Mouse (Mus musculus) neural tube, embryonic 11.5 days (tissue): Measurements from ENCODE around the gene Tmcc1. TPM values are rescaled to one million over a fixed set of nuclear protein-coding genes. Genes with fewer than 3 reads are reported as not detected.

Experiments used
- ATAC-seq: fragments of 200-750 bp; cut with Nextera tagmentation; 2 replicates; pipeline ENCODE4 v1.8.0; 2017; ENCODE audit warnings: moderate number of reproducible peaks, mild to moderate bottlenecking, moderate TSS enrichment, moderate library complexity; ENCODE audit not compliant: insufficient read depth, low FRiP score, low TSS enrichment
- DNase-seq: peaks from one replicate; pipeline ENCODE4 v3.0.0-alpha.2; 2015; ENCODE audit warnings: low spot score
- H3K27ac ChIP-seq: fragments of 300-500 bp; sonication (generic); 2 replicates; pipeline ENCODE4 v1.5.1; 2014; ENCODE audit warnings: low read depth, mild to moderate bottlenecking, low read length
- H3K27me3 ChIP-seq: fragments of 300-500 bp; sonication (generic); 2 replicates; pipeline ENCODE4 v1.6.1; 2014; ENCODE audit warnings: mild to moderate bottlenecking, low read length, mixed read lengths; ENCODE audit not compliant: control insufficient read depth, insufficient read depth
- H3K36me3 ChIP-seq: fragments of 300-500 bp; sonication (generic); 2 replicates; pipeline ENCODE4 v1.6.1; 2014; ENCODE audit warnings: mild to moderate bottlenecking, low read length, moderate library complexity, mixed read lengths; ENCODE audit not compliant: control insufficient read depth, insufficient read depth
- H3K4me1 ChIP-seq: fragments of 300-500 bp; sonication (generic); 2 replicates; pipeline ENCODE4 v1.6.1; 2014; ENCODE audit warnings: low read length, mixed read lengths; ENCODE audit not compliant: control insufficient read depth, insufficient read depth
- H3K4me2 ChIP-seq: fragments of 300-500 bp; sonication (generic); 2 replicates; pipeline ENCODE4 v1.6.1; 2014; ENCODE audit warnings: low read depth, mild to moderate bottlenecking, moderate library complexity
- H3K4me3 ChIP-seq: fragments of 300-500 bp; sonication (generic); 2 replicates; pipeline ENCODE4 v1.5.1; 2014; ENCODE audit warnings: low read depth, low read length
- H3K9ac ChIP-seq: fragments of 300-500 bp; sonication (generic); 2 replicates; pipeline ENCODE4 v1.6.1; 2014; ENCODE audit warnings: mild to moderate bottlenecking, low read length
- H3K9me3 ChIP-seq: fragments of 300-500 bp; sonication (generic); 2 replicates; pipeline ENCODE4 v1.6.1; 2016; ENCODE audit warnings: low read length; ENCODE audit not compliant: control insufficient read depth
- WGBS: fragments of 180-500 bp; shearing (Covaris S2); extraction: QIAGEN DNeasy Blood & Tissue Kit; methylation state at CpG from one replicate; pipeline ENCODE4 v1.1.7; 2014; 5-methylcytosine and 5-hydroxymethylcytosine counted together
- polyA plus RNA-seq: library from polyadenylated mRNA; unstranded; fragments of >200 nt; fragmentation: Nextera tagmentation; extraction: Ambion mirVana; gene quantifications from 2 replicates; pipeline ENCODE4 v1.2.1, GENCODE M21; 2014

Tmcc1 gene
- polyA plus RNA-seq, 1 experiment from 2014 or later = 19.8 TPM

DNA sequence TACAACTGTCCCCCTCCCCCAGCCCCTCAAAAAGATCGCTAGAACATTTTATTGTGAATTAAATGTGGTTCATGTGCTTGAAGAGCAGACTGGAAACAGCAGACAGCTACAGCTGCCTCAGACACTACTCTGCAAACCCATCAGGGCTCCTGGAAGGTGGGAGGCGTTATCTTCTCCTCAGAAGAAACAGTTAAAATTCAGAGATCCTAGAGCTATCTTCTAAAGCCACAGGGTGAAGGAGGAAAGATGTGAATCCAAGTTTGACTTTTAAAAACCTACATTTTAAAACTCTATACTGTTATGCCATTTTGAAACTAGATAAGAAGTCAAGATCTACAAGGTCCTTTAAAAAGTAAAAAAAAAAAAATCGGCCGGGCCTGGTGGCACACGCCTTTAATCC, 162.2 kb downstream of the Tmcc1 start:
- no peak for ATAC-seq
- H3K36me3 ChIP-seq = no peaks in the 10 kb centered on the region
- no peaks in the 10 kb centered on the region for H3K27me3 ChIP-seq
- WGBS = 92% methylated on average over 5 of the region's 5 CpGs
- H3K9me3 ChIP-seq = no peaks in the 10 kb centered on the region
- no peak overlapping the region for H3K4me2 ChIP-seq
- H3K27ac ChIP-seq = no peak overlapping the region
- no peak overlapping the region for H3K4me3 ChIP-seq
- H3K4me1 ChIP-seq = no peaks in the 10 kb centered on the region
- DNase-seq = no peak
- H3K9ac ChIP-seq = no peak overlapping the region

DNA sequence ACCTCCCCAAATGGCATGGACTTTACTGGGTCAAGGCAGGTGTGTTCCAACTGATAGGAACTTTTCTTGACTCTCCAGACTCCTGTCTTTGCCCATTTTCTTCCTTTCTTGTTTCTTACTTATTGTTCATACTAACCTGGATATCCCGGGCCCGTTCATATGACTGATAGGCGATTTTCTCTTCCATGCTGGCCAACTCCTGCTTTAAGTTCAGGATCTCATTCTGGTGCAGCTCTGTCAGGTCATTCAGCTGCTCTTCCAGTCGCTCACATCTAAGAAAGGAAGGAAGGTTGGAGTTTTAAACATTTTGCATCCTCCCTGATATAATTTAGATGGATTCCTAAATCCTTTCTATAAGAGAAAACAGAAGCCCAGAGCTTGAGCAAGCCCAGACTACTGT, 168.6 kb downstream of the Tmcc1 start:
- H3K9me3 ChIP-seq = peaks cover 10% of the 10 kb centered on the region
- H3K27ac ChIP-seq = no peak overlapping the region
- H3K27me3 ChIP-seq = no peaks in the 10 kb centered on the region
- DNase-seq = no peak
- no peak overlapping the region for H3K4me3 ChIP-seq
- H3K4me2 ChIP-seq = no peak overlapping the region
- ATAC-seq = no peak
- H3K9ac ChIP-seq = no peak overlapping the region
- H3K36me3 ChIP-seq = no peaks in the 10 kb centered on the region
- WGBS = 89% methylated on average over 4 of the region's 4 CpGs
- no peaks in the 10 kb centered on the region for H3K4me1 ChIP-seq

DNA sequence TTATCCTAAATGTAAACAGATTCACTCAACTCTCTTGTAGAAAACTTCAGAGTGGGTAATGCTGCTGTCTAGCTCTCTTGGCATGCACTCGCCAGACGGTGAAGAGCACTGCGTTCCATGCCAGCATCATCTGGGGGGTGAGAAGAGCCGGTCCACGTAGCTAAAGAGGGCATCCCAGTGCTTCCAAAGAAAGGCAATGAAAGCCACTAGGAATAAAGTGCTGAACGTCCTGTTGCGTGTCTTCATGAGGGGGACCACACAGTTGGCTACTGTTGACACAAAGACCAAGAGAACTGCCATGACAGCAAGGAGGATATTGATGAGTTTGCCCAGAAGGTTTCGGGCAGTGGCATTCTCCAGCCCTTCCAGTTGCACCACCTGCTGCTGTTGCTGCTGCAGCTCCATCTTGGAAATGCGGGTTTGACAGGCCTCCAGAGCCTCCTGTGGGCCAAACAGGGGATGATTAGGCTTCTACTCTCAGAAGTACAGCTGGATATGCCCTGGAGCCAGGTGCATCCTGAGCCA, 171.3 kb downstream of the Tmcc1 start:
- Histone ChIP-seq H3K9ac (no peak overlapping the region), H3K4me3 (no peak overlapping the region), H3K27ac (no peak overlapping the region), H3K36me3 (no peaks in the 10 kb centered on the region), H3K4me1 (no peaks in the 10 kb centered on the region), H3K9me3 (peaks cover 10% of the 10 kb centered on the region), H3K27me3 (no peaks in the 10 kb centered on the region), H3K4me2 (no peak overlapping the region)
- WGBS = 89% methylated on average over 9 of the region's 9 CpGs
- ATAC-seq = no peak
- peak; percentile 26 for DNase-seq

DNA sequence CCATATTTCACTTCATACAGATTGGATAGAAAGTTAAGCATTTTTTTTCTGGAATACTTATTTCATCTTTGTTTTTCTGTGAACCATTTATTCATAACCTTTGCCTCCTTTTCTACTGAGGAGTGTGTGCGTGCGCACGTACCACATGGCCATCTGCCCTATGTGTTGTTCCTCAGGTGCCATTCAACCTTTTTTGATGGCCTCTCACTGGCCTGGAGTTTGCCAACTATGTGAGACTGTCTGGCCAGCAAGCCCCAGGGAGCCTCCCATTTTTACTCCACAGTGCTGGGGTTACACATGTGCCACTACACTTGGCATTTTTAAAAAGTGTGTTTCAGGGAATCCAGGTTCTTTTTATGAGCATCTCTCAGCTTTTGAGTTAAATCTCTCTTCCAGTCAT, 177.4 kb downstream of the Tmcc1 start:
- Histone ChIP-seq H3K4me3 (no peak overlapping the region), H3K9ac (no peak overlapping the region), H3K9me3 (no peaks in the 10 kb centered on the region), H3K27ac (no peak overlapping the region), H3K27me3 (no peaks in the 10 kb centered on the region), H3K36me3 (no peaks in the 10 kb centered on the region), H3K4me1 (no peaks in the 10 kb centered on the region), H3K4me2 (no peak overlapping the region)
- WGBS = 93% methylated on average over 3 of the region's 3 CpGs
- no peak for DNase-seq
- ATAC-seq = no peak

DNA sequence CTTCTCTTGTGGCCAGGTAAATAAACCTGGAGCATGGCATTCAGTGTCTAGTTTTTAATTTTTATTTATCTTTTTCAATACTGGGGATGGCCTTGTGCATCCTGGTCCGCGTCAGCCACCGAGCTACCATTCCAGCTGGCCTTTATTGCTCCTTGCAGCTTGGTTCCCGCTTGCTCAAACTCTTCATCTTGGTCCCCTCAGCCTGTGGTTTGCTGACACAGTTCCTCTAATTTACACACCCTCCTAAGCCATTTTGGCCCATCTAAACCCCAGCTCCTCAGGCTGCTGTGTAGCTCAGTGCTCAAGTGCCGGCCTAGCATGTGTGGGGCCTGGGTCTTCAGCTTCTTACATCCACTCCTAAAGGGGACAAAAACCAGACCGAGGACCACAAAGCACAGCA, 179.2 kb downstream of the Tmcc1 start:
- ATAC-seq (no peak), DNase-seq (no peak)
- Histone ChIP-seq H3K4me2 (no peak overlapping the region), H3K9ac (no peak overlapping the region), H3K27ac (no peak overlapping the region), H3K4me3 (no peak overlapping the region), H3K27me3 (no peaks in the 10 kb centered on the region), H3K4me1 (no peaks in the 10 kb centered on the region), H3K36me3 (no peaks in the 10 kb centered on the region), H3K9me3 (no peaks in the 10 kb centered on the region)
- WGBS = 75% methylated on average over 6 of the region's 6 CpGs

DNA sequence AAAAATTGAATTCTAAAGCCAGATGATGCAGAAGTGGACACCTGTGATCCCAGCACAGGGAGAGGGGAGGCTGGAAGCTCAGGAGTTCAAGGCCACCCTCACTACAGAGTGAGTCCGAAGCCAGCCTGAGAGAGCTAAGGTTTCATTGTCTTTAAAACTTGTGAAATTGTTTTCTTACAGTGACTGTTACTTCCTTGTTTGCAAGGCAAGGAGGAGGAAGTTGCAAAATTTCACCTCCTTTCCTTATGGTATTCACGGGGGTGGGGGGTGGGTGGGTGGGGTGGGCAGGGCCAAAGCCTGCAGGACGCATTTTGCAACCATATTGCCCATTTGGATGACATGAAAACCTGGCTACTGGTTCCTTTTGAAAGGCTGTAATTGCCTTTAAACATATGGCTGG, 179.6 kb downstream of the Tmcc1 start:
- no peak for DNase-seq
- no peaks in the 10 kb centered on the region for H3K27me3 ChIP-seq
- 65% methylated on average over 3 of the region's 3 CpGs for WGBS
- no peak overlapping the region for H3K4me3 ChIP-seq
- H3K9ac ChIP-seq = no peak overlapping the region
- H3K4me2 ChIP-seq = no peak overlapping the region
- H3K36me3 ChIP-seq = no peaks in the 10 kb centered on the region
- no peak overlapping the region for H3K27ac ChIP-seq
- no peak for ATAC-seq
- H3K4me1 ChIP-seq = no peaks in the 10 kb centered on the region
- no peaks in the 10 kb centered on the region for H3K9me3 ChIP-seq

DNA sequence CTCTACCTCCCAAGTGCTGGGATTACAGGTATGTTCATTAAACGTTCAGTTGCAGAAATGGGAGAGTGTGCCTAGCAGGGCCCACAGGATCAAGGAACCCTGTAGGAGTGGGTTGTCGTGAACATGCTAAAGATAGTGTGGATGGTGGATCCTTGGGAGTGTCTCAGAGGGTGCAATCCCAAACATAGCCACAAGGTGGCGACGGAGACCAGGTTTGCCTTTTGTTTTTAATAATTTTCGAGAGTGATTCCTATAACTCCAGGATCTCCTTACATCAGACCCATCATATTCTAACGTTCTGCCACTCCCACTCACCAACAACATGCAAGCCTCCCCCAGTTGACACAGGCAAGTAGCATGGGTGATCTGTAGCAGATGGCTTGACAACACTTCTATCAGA, 182.7 kb downstream of the Tmcc1 start:
- no peaks in the 10 kb centered on the region for H3K4me1 ChIP-seq
- no peak overlapping the region for H3K4me2 ChIP-seq
- no peaks in the 10 kb centered on the region for H3K9me3 ChIP-seq
- DNase-seq (peak; percentile 82), ATAC-seq (no peak)
- WGBS = 3% methylated on average over 6 of the region's 6 CpGs
- H3K27me3 ChIP-seq = no peaks in the 10 kb centered on the region
- no peaks in the 10 kb centered on the region for H3K36me3 ChIP-seq
- no peak overlapping the region for H3K4me3 ChIP-seq
- no peak overlapping the region for H3K9ac ChIP-seq
- no peak overlapping the region for H3K27ac ChIP-seq

DNA sequence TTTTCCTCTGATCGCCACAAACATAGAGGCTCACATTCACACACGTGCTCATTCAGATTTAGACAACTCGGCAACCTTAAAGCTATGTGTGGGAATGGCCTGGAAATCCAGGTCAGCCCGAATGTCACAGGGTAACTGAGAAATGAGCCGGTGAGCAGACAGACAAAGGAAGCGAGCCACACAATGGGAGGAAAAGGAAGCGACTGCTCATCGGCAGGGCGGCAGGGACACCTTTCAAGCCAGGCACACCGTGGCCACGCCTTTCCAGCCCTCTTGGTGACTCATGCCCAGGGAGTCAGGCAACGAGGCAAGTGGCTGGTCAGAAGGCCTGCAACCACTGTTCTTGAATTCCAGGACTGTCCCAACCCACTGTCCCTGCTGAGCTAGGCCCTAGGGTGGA, 183.9 kb downstream of the Tmcc1 start:
- DNase-seq (no peak), ATAC-seq (no peak)
- H3K4me3 ChIP-seq = no peak overlapping the region
- WGBS = 59% methylated on average over 12 of the region's 12 CpGs
- H3K9ac ChIP-seq = no peak overlapping the region
- no peaks in the 10 kb centered on the region for H3K27me3 ChIP-seq
- no peaks in the 10 kb centered on the region for H3K9me3 ChIP-seq
- H3K27ac ChIP-seq = no peak overlapping the region
- H3K36me3 ChIP-seq = no peaks in the 10 kb centered on the region
- H3K4me1 ChIP-seq = no peaks in the 10 kb centered on the region
- no peak overlapping the region for H3K4me2 ChIP-seq

DNA sequence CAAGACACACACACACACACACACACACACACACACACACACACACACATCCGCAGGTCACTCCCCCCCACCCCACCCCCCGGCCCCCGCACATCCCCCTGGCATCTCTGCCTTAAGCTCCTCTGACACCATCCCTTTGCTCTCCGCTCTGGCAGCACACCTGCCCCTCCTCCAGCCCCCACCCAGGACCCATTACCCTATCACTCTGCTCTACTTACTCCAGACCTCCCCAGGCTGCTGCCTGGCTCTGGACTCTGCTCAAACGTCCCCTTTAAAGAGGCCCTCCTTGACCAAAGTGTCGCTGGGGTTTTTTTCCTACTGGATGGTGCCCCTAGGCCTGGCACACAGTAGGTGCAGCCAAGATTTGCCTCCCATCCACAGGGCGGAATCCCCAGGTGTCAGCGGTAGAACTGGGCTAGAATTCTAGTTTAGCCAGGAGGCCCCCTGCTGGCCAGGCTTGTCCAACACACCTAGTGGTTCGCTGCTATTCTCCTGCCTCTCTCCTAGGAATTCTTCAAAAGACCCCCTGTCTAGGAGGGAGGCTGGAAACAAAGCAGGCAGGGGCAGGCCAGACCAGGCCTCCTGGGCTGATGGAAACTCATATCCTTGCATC, 185.6 kb downstream of the Tmcc1 start:
- no peak overlapping the region for H3K27ac ChIP-seq
- H3K4me3 ChIP-seq = no peak overlapping the region

More for the DNA sequence above, 185.6 kb downstream of the Tmcc1 start:
- ATAC-seq (peak; percentile 35; the same call in 1 of the 2 replicates), DNase-seq (peak; percentile 74)
- WGBS = under 1% methylated on average over 6 of the region's 9 CpGs
- Histone ChIP-seq H3K9me3 (no peaks in the 10 kb centered on the region), H3K4me1 (no peaks in the 10 kb centered on the region), H3K27me3 (no peaks in the 10 kb centered on the region), H3K9ac (no peak overlapping the region), H3K4me2 (no peak overlapping the region), H3K36me3 (no peaks in the 10 kb centered on the region)
